Mouse (Mus musculus) erythroblast, embryonic 14.5 days (primary cell): ENCODE results near the gene Ccr1l1. TPM values are rescaled to one million over a fixed set of nuclear protein-coding genes. Genes with fewer than 3 reads are reported as not detected.

ENCODE experiments used
- H3K27me3 ChIP-seq: 2 replicates; pipeline ENCODE4 v1.6.1; 2012; ENCODE audit warnings: inconsistent platforms; ENCODE audit not compliant: control insufficient read depth
- H3K36me3 ChIP-seq: 2 replicates; pipeline ENCODE4 v1.6.1; 2012; ENCODE audit warnings: mild to moderate bottlenecking, inconsistent platforms; ENCODE audit not compliant: control insufficient read depth
- H3K4me1 ChIP-seq: 2 replicates; pipeline ENCODE4 v1.6.1; 2012; ENCODE audit warnings: inconsistent platforms; ENCODE audit not compliant: control insufficient read depth
- H3K4me3 ChIP-seq: replicated peaks from 2 replicates; pipeline ENCODE3; 2012; ENCODE audit warnings: moderate library complexity, mild to moderate bottlenecking, inconsistent platforms
- H3K9me3 ChIP-seq: 2 replicates; pipeline ENCODE4 v1.6.1; 2012; ENCODE audit warnings: low read length, inconsistent platforms, mixed read lengths; ENCODE audit not compliant: control insufficient read depth
- GATA1 ChIP-seq: IDR thresholded peaks from 2 replicates; pipeline ENCODE4 v1.6.1; 2012; ENCODE audit warnings: low read length, inconsistent platforms, mixed read lengths
- TAL1 ChIP-seq: IDR thresholded peaks from 3 replicates; pipeline ENCODE4 v1.6.1; 2012; ENCODE audit warnings: low read length, inconsistent platforms, mixed read lengths
- polyA plus RNA-seq: library from polyadenylated mRNA; stranded (reverse); fragments of >175 nt; gene quantifications from 2 replicates; pipeline ENCODE4 v1.2.3, GENCODE M21; 2012

Gene Ccr1l1
- not detected in 2 replicates for polyA plus RNA-seq

- no peak within 1 kb of the TSS for H3K4me3 ChIP-seq
- H3K4me1 ChIP-seq = peaks cover 20% of the 10 kb centered on the region
- H3K9me3 ChIP-seq = no peaks in the 10 kb centered on the region
- TF ChIP-seq TAL1 (no peak), GATA1 (no peak)
- H3K27me3 ChIP-seq = no peaks in the 10 kb centered on the region
- no peaks in the 10 kb centered on the region for H3K36me3 ChIP-seq
These were observed at the start of gene Ccr1l1 for GRCm38 (mm10) chr9:123978308-123978707. TSS of gene Ccr1l1 (minus strand) at chr9:123978408.

GRCm38 (mm10) chr9:124021672-124022071, 43.5 kb upstream of the Ccr1l1 start, which contains the start of gene Ccr3:
TSS of gene Ccr3 (plus strand) at chr9:124021972.
- H3K4me3 ChIP-seq = no peak within 1 kb of the TSS
- no peaks in the 10 kb centered on the region for H3K36me3 ChIP-seq
- TF ChIP-seq GATA1 = no peak
- no peaks in the 10 kb centered on the region for H3K9me3 ChIP-seq
- peaks cover 9% of the 10 kb centered on the region for H3K27me3 ChIP-seq
- no peaks in the 10 kb centered on the region for H3K4me1 ChIP-seq

- H3K36me3 ChIP-seq = no peaks in the 10 kb centered on the region
- H3K4me3 ChIP-seq = no peak overlapping the region
- peaks cover 9% of the 10 kb centered on the region for H3K4me1 ChIP-seq
- no peaks in the 10 kb centered on the region for H3K9me3 ChIP-seq
- TF ChIP-seq TAL1 (no peak), GATA1 (no peak)
- H3K27me3 ChIP-seq = peaks cover 15% of the 10 kb centered on the region
These were observed 41.7 kb upstream of the Ccr1l1 start for GRCm38 (mm10) chr9:124019887-124020286.

GRCm38 (mm10) chr9:124016048-124016447, 37.8 kb upstream of the Ccr1l1 start:
- H3K4me3 ChIP-seq = no peak overlapping the region
- TF ChIP-seq TAL1 (no peak), GATA1 (no peak)
- H3K4me1 ChIP-seq = peaks cover 11% of the 10 kb centered on the region
- H3K27me3 ChIP-seq = peaks cover 28% of the 10 kb centered on the region
- H3K36me3 ChIP-seq = no peaks in the 10 kb centered on the region
- H3K9me3 ChIP-seq = no peaks in the 10 kb centered on the region

GRCm38 (mm10) chr9:124014985-124015652, 36.9 kb upstream of the Ccr1l1 start:
- H3K9me3 ChIP-seq = no peaks in the 10 kb centered on the region
- TF ChIP-seq TAL1 (no peak), GATA1 (no peak)
- peaks cover 28% of the 10 kb centered on the region for H3K27me3 ChIP-seq
- no peak overlapping the region for H3K4me3 ChIP-seq
- peaks cover 11% of the 10 kb centered on the region for H3K4me1 ChIP-seq
- no peaks in the 10 kb centered on the region for H3K36me3 ChIP-seq

GRCm38 (mm10) chr9:124013270-124013669, 35.1 kb upstream of the Ccr1l1 start:
- Histone ChIP-seq H3K36me3 (no peaks in the 10 kb centered on the region), H3K27me3 (peaks cover 24% of the 10 kb centered on the region), H3K9me3 (no peaks in the 10 kb centered on the region), H3K4me3 (no peak overlapping the region), H3K4me1 (peaks cover 11% of the 10 kb centered on the region)
- TF ChIP-seq TAL1 = no peak

GRCm38 (mm10) chr9:124012691-124013090, 34.5 kb upstream of the Ccr1l1 start:
- TF ChIP-seq GATA1 = no peak
- TF ChIP-seq TAL1 = no peak
- Histone ChIP-seq H3K4me1 (peaks cover 11% of the 10 kb centered on the region), H3K27me3 (peaks cover 24% of the 10 kb centered on the region), H3K9me3 (no peaks in the 10 kb centered on the region), H3K4me3 (no peak overlapping the region), H3K36me3 (no peaks in the 10 kb centered on the region)

GRCm38 (mm10) chr9:123999784-124000183, 21.6 kb upstream of the Ccr1l1 start:
- Histone ChIP-seq H3K36me3 (no peaks in the 10 kb centered on the region), H3K9me3 (no peaks in the 10 kb centered on the region), H3K4me1 (peaks cover 12% of the 10 kb centered on the region), H3K27me3 (no peaks in the 10 kb centered on the region), H3K4me3 (no peak overlapping the region)
- TF ChIP-seq TAL1 = no peak
- TF ChIP-seq GATA1 = no peak

GRCm38 (mm10) chr9:123997719-123998118, 19.5 kb upstream of the Ccr1l1 start:
- TF ChIP-seq TAL1 = no peak
- no peak for TF ChIP-seq GATA1
- Histone ChIP-seq H3K9me3 (no peaks in the 10 kb centered on the region), H3K4me3 (no peak overlapping the region), H3K27me3 (no peaks in the 10 kb centered on the region), H3K4me1 (peaks cover 12% of the 10 kb centered on the region), H3K36me3 (no peaks in the 10 kb centered on the region)

- H3K4me3 ChIP-seq = no peak overlapping the region
- peaks cover 12% of the 10 kb centered on the region for H3K4me1 ChIP-seq
- H3K9me3 ChIP-seq = no peaks in the 10 kb centered on the region
- no peak for TF ChIP-seq TAL1
- no peak for TF ChIP-seq GATA1
- H3K36me3 ChIP-seq = no peaks in the 10 kb centered on the region
- no peaks in the 10 kb centered on the region for H3K27me3 ChIP-seq
These were observed 13.2 kb upstream of the Ccr1l1 start for GRCm38 (mm10) chr9:123991312-123991906.
